Mouse (Mus musculus) brain, adult 2 months (tissue): ENCODE data around the gene Tcf12.

Experiments used
- DNase-seq: peaks from one replicate; pipeline ENCODE4 v3.0.0; 2011; ENCODE audit warnings: low read depth, low spot score

Gene Tcf12

DNA sequence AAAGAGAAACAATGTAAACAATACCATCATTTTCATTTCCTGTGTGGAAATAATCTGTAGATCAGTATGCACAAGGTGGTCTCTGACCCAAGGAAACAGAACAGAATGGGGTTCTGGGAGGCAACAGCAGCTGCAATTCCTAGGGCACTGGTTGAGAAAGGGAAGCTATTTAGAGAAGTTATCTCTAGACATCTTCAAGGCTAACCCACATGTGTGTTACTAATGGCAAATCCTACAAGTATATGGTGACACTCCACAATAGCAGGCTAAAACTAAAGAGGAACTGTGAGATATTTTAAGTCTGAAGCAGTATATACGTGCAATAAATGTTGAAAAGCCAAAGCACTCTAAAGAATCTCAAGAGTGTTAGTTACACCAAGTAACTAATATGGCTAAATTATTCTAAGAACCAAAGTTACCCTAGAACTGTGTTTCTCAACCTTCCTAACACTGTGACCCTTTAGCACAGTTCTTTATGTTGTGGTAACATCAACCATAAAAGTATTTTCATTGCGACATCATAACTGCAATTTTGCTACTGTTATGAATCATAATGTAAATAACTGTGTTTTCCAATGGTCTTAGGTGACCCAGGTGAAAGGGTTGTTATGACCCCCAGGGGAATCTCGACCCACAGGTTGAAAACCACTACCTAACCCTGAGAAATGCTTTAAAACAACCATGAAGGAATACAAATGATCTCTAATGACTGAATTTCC, 22.6 kb downstream of the Tcf12 start:
- no peak for DNase-seq

DNA sequence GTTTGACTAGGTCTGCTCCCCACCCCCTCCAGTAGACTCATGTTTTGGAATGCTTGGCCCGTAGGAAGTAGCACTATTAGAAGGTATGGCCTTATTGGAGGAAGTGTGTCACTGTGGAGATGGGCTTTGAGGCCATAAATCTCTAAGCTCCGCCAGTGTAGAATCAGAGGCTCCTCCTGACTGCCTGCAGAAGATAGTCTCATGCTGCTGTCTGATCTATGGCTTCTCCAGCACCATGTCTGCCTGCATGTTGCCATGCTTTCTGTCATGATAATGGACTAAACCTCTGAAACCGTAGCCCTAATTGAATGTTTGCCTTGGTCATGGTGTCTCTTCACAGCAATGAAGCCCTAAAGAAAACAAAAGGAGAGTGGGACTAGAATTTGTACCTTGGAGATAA, 26.7 kb downstream of the Tcf12 start:
- no peak for DNase-seq

DNA sequence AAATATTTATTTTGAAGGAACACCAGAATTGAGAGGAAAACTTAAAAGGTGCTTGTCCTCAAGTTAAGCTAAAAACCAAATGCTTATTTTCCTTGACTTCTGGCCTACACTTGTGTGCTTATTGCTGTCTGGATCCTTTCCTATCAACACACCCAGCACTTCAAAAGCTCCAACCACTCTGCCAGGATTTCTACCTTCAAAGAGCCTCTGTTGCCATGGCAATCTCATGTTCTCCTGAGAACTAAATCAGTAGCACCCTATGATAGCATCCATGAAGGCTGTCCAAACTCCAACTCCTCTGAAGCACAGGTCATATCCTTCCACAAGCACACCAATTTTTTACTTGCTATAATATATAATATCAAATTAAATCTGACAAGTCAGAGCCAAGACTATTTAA, 27.5 kb downstream of the Tcf12 start:
- peak; percentile 87 for DNase-seq

DNA sequence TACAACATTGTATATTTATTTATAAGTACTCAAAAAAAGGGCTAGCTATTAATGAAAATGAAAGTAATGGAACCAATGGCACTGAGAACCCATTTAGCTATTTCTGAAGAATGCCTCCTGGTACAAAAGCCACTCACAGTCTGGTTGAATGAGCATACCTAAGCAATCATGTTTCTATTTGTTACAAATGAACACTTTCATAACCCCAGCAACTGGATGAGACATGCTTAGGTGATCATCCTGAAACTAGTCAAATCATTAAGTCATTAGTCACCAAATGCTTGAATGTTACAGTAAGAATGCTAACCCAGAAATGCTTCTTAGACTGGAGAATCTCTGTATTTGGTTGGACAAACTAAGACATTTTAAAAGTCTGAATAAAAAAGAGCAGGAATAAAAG, 35.5 kb downstream of the Tcf12 start:
- no peak for DNase-seq

DNA sequence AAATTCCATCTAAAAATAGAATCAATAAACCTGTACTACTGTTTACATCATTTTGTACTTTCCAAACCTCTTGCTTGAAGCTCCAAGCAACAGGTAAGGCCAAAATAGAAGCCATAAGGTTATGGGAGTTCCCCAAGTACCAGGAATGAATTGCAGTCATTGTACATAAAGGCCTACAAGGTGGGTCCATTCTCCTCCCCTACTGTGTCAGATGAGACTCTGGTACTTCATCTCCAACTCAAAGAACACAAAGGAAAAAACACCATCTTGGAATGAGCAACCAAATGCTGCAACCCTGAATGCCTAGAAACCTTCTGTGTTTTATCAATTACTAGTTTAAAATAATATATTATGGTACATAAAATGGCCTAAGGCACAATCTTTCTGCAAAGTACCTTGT, 45.5 kb downstream of the Tcf12 start:
- DNase-seq: no peak

DNA sequence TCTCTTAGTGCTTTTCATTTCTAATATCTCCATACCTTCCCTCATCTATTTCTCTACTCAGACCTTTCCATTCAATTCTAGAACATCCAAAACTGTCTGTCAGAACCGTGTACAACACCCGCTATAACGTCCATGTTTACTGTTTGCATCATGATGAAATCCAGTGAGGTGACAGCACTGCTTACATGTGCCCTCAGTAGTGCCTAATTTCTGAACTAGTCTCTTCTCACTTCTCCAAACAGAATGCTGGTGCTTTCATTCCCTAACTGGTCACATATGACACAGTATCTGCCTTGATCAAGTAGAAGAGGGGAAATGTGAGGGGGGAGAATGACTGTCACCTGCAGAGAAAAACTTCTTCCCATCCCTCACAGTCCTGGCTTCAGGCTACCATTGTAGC, 58.5 kb downstream of the Tcf12 start:
- no peak for DNase-seq

DNA sequence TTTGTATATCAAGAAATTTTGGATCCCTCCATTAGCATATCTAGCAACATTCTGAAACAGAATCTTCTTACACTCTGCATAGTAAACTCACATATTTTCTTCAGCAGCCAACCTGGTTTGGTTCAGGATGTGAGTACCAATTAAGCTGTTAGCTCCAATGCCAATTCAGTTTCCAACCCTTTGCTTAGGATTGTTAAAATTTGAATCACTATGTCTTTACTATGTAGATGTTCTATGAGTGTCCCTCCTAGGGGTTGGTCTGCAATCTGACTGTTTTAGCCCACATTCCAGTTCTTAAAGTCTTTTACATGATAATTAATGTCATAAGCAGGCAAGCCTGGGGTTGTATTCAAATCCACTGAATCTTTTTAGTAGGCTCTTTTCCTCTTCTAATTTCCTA, 71.5 kb downstream of the Tcf12 start:
- no peak for DNase-seq

DNA sequence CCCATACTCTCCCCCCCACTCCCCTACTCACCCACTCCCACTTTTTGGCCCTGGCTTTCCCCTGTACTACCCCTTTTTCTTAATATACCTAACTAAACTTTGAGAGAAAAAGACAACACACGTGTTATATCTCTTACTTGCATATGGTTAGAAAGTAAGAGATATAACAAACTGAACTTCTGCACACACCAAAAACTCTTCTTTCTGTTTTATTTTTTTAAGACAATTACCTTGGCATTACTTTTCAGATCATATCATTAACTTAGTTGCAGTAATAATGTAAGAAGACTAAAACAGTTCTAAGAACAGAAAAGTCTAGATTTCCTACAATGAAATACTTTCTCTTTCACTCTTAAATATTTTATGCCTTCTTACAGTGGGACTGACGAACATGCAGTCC, 72.3 kb downstream of the Tcf12 start:
- no peak for DNase-seq

DNA sequence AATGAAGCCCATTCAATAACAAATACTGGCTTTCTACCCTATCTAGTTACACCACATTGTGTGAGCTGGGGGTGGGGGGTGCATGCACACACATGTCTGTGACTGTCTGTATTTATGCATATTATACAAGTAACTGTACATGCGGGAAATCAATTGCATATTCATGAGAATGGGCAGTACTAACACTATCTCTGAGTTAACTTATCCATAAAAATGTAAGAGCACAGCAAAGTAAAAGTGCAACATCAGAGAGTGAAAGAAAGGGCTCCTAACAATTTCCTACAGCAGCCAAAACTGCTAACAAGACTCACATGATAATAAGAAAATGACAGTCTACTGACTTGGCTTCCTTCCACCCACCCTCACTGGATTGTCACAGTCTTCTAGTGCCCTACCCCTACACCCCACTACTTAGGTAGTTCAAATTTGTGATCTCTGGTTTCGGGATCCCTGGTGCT, 74.6 kb downstream of the Tcf12 start:
- no peak for DNase-seq

DNA sequence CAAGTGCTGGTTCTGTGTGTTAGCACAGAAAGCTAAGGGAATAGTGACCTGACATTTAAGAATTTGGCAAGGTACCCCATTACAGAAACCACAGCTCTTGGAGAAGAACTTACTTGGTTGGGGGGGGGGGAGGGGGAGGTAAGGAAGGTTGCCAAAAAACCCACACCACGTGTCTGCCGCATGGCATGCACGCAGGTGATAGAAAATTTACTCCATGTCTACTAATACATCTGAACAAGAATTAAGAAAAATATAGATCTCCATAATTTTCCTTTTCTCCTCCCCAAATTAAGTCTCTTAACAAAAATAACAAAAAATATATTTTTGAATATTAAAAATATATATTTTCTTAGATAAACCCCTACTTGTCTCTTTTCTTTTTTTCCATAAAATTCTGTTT, 75.4 kb downstream of the Tcf12 start:
- no peak for DNase-seq

DNA sequence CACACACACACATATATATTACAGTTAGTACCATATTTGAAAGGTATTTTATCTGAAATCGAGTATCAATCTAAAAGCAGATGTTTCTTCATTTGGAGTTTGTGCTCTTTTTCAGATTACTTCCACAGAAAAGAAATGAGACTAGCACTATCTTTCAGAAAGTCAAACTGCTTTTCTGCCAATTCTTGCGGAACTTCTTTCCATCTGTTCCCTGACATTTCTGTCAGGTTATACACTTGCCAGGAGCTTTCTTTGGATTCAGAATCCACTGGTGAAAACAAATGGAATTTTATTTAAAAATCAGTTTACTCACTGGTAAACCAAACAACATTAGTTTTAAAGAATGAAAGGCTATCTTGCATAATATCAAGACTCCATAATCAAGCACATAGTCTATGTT, 78.4 kb downstream of the Tcf12 start:
- DNase-seq: peak; percentile 75

DNA sequence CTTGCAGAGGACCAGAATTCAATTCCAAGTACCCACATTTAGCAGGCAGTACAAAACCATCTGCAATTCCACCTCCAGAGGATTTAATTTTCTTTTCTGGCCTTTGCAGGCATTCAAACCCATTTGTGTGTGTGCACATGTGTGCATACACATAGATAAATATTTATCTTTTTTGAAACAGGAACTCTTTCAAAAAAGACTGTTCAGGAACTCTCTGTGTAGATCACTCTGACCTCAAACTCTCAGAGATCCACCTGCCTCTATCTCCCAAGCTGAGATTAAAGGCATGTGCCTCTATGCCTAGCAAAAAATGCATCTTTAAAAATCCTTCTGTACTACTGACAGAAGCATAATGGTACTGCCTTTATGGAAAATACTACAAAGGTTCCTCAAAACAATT, 81.4 kb downstream of the Tcf12 start:
- DNase-seq: no peak

DNA sequence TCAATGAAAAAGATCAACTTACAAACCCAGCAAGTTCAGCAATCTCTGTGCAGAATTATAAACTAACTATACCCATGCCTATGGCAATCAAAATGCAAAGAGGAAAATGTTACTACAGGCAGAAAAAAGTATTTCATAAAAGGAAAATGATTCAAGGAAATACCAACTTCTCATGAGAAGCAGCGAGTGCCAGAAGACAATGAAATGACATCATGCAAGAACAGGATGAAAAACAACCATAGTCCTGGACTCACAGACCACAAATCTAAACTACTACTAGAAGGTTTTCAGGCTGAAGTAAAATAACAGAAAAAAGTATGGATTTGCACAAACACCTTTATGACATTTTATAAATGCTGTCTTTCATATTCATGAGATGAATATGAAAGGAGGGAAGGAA, 82.1 kb downstream of the Tcf12 start:
- no peak for DNase-seq

DNA sequence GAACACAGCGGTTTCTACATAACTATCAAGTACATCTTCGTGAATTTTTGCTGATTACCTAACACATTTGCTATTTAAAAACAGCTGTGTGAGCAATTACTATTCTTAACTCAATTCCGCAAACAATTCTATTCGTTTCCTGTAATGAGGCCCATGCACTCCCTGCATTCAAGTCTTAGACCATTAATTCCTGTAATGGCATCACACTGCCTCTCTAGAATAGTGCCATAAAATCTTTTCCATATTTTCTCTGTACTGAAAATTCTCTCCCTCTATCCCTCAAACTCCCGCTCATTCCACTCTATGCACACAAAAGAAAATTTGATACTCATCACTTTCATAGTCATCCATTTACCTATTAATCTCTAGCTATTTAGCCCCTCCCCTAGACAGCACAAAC, 88.4 kb downstream of the Tcf12 start:
- no peak for DNase-seq

DNA sequence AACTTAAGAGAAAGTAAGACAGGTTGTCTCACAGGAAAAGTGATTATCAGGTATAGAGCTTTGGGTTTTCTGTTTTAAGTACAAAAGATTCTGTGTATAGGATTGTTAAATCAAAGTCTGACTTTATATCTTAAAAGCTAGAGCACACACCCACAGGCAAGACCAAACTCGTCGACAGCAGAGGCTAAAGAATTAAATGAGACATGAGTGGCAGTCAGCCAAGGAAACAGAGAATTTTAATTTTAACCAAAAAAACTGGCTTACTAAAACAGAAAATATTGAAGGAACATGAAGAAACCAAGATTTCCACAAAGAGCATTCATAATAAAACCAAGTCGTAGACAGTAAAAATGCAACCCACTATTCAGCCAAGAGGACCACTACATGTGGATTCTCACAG, 90.2 kb downstream of the Tcf12 start:
- peak; percentile 77 for DNase-seq

DNA sequence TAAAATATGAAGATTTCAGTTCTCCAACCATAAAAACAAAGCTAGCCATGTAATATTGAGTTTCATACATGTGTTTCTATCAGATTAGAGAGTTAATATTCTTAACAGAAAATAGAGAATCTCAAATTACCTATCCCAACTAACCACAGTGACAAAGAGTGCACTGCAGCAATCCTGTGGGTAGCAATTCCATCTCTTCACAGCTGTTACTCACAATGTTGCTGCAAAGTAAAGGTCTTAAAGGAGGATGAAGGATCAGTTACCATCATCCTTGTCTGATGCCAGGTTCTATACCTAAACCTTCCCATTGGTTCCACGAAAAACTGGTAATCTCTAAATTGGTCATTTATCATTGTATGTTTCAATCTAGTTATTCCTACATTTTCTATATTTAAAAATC, 95.7 kb downstream of the Tcf12 start:
- DNase-seq: no peak

DNA sequence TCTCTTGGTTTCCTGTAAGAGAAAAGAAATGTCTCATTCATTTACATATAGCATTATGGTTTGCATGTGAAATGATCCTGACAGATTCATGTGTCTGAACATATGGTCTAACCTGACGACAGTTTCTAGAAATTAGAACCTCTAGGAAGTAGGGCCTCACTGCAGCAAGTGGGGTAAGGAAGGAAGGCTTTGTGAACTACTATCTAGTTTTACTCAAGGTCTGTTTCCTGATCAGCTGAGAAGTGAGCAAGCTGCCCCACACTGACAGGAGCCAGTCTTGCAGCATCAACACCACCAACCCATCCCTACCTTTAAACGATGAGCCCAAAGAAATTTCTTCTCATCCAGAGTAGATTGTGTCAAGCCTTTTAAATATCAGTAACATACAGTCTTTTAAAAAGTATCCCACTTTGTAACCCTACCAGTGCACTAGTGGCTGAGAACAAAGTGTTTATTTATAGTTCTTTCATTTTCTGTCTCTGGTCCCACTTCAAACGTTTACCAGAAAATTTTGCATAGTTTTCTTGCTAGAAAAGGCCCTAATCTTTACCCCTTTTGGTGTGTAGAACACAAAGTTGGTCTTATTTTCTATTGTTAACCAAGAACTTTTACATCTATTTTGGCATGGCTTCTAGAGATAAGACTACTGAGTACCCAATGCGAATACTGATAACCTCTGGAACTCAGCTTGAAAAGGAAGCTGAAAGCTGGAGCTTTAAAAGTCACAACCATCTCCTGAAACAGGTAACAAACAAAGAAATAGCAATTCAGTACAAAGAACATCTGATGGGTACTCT, 96.9 kb downstream of the Tcf12 start:
- no peak for DNase-seq

DNA sequence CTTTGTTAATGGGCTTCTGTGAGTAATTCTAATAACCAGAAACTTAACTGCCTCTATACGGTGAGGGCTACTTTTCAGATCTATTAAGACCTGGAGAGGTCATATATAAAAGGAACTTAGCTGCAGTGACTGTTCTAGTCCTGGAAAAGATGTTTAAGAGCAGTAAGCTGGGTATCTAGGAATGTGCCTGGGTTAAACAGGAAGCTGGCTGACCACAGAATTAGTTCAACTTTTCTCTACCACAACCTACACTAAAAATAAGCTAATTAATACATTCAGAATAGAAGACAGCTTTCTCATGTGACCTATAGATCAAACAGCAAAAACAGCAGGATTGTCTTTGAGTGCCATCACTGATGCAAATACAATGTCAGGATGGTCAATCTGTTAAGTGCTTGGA, 98.1 kb downstream of the Tcf12 start:
- no peak for DNase-seq

DNA sequence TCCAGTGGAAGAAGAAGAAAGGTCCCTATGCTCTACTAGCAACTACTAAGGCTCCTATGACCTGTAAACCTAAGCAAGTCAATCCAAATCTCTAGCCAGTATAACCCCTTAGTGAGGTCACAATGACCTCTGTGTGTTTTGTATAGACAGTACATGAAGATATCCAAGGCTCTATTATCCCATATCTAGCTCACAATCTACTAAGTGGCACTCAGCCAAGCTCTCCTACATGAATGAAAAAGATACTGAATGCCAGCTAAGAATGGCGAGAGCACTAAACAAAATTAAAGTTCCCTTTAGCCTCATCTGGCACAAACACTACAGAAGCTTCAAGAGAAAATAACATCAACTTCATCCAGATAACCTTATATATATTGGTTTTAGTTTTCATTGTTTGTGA, 103.0 kb downstream of the Tcf12 start:
- DNase-seq: peak; percentile 29

DNA sequence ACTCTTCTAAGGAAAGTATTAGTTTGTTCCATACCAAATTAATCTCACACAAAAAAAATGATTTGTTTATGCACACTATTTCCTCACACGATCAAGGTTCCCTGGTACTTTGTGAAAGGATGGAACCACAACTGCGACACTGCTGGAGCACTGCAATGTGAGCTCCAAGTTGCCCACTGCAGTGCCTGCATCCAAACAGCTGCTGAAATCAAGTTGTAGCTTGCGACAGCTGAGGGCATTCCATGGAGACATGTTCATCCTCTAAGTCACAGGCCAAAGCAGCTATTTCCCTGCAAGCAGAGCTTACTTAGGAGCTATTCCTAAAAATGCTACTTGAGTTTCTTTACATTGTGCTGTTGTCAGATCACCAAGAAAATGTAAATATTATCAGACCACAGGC, 120.5 kb downstream of the Tcf12 start:
- DNase-seq: no peak

DNA sequence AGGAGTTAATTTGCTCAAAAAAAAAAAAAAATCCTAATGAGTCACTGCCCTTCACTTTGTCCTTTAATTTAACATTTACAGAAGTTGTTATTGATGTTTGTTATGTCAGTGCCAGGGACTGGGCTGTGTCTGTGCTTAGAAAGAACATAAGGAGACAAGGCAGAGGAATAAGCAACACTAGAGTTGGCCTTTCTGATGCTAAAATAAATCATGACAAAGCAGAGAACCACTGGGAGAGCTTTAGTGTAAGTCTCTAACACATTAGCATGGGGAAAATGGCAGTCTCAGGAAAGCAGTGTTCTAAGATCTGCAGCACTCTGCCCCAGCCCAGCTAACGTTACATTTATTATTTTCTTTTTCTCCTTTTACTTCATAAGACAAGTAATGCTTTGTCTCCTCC, 121.3 kb downstream of the Tcf12 start:
- peak; percentile 26 for DNase-seq

DNA sequence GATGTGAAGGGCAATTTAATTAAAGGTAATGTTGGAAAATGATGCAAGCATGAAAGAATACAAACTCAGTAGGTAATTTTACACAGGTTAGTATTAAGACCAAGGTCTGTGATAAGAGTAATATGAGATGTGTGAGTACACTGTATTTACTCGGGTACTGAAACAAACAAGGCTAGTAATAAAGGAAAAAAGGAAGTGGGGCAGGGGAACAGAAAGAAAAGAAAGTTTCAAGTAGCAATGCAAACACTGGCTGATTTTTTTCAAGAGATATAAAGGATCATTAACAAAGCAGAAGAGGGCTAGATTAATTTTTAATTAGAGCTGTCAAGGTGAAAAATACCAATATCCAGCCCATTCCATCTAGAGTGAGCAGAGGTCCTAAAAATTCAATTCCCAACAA, 122.0 kb downstream of the Tcf12 start:
- no peak for DNase-seq

DNA sequence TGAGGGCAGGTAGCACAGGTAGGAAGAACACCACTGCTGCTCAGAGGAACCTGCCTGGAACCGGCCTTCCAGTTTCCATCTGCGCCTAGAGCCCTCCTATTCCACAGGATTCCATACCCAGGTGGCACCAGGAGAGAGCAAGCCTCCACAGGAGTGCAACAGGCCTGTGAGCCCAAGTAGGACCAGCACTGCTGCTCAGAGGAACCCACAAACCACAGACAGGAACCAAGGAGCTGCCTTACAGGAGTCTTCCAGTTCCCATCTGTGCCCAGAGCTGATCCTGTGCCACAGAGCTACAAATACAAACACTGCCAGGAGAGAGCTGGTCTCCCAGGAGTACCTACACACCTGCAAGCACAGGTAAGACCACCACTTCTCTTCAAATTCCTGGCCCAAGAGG, 125.0 kb downstream of the Tcf12 start:
- DNase-seq: no peak
